Mouse (Mus musculus): ENCODE results near the gene Gm9747. TPM values are rescaled to one million over a fixed set of nuclear protein-coding genes. Genes with fewer than 3 reads are reported as not detected.
A peak's percentile ranks its signal among the peaks of the same experiment; 100 is the strongest.

The Gm9747 gene
- polyA plus RNA-seq, 1 experiment, result not detected

- Histone ChIP-seq H3K36me3 (ENCODE audit: control insufficient read depth, insufficient read depth, low read length) (peaks cover 2% of the 10 kb centered on the region; the same call in 1 of the 2 replicates), H3K27me3 (replicated peaks; ENCODE audit: control insufficient read depth, insufficient read depth, low read length) (no peaks in the 10 kb centered on the region), H3K4me3 (ENCODE audit: insufficient read depth, low read depth, low read length) (no peak overlapping the region), H3K27ac (ENCODE audit: insufficient read depth, low read depth, low read length) (no peak overlapping the region), H3K4me1 (ENCODE audit: control insufficient read depth, insufficient read depth, low read length) (no peaks in the 10 kb centered on the region; the same call in 1 of the 2 replicates)
- TF ChIP-seq CTCF (conservative IDR thresholded peaks at IDR 0.05; ENCODE audit: insufficient read depth, insufficient read length, low read depth, low read length) (no peak), POLR2A (IDR thresholded peaks at IDR 0.05; ENCODE audit: low read depth, low read length) (no peak)
- WGBS, result 88% methylated on average over 5 of the region's 5 CpGs
- DNase-seq, result no peak
These were observed 39.3 kb downstream of the Gm9747 start for GRCm38 (mm10) chr1:82272231-82272630.

GRCm38 (mm10) chr1:82273529-82273928, 40.6 kb downstream of the Gm9747 start:
- no peak for DNase-seq
- Histone ChIP-seq H3K27me3 (replicated peaks; ENCODE audit: control insufficient read depth, insufficient read depth, low read length) (no peaks in the 10 kb centered on the region), H3K36me3 (ENCODE audit: control insufficient read depth, insufficient read depth, low read length) (peaks cover 2% of the 10 kb centered on the region; the same call in 1 of the 2 replicates), H3K27ac (ENCODE audit: insufficient read depth, low read depth, low read length) (peak overlapping the region; percentile 16; the same call in 1 of the 2 replicates), H3K4me1 (ENCODE audit: control insufficient read depth, insufficient read depth, low read length) (no peaks in the 10 kb centered on the region; the same call in 1 of the 2 replicates), H3K4me3 (ENCODE audit: insufficient read depth, low read depth, low read length) (no peak overlapping the region)
- TF ChIP-seq POLR2A (IDR thresholded peaks at IDR 0.05; ENCODE audit: low read depth, low read length) (no peak), CTCF (conservative IDR thresholded peaks at IDR 0.05; ENCODE audit: insufficient read depth, insufficient read length, low read depth, low read length) (no peak)
- 48% methylated on average over 6 of the region's 6 CpGs for WGBS

- H3K27ac ChIP-seq (ENCODE audit: insufficient read depth, low read depth, low read length), result no peak overlapping the region
- DNase-seq, result no peak
- 37% methylated on average over 1 of the region's 1 CpGs for WGBS
- no peak overlapping the region for H3K4me3 ChIP-seq (ENCODE audit: insufficient read depth, low read depth, low read length)
- H3K4me1 ChIP-seq (ENCODE audit: control insufficient read depth, insufficient read depth, low read length), result no peaks in the 10 kb centered on the region; the same call in 1 of the 2 replicates
- H3K27me3 ChIP-seq (replicated peaks; ENCODE audit: control insufficient read depth, insufficient read depth, low read length), result no peaks in the 10 kb centered on the region
- peaks cover 2% of the 10 kb centered on the region; the same call in 1 of the 2 replicates for H3K36me3 ChIP-seq (ENCODE audit: control insufficient read depth, insufficient read depth, low read length)
- TF ChIP-seq CTCF (conservative IDR thresholded peaks at IDR 0.05; ENCODE audit: insufficient read depth, insufficient read length, low read depth, low read length), result no peak
- TF ChIP-seq POLR2A (IDR thresholded peaks at IDR 0.05; ENCODE audit: low read depth, low read length), result no peak
These were observed 41.4 kb downstream of the Gm9747 start for GRCm38 (mm10) chr1:82274361-82274760.

- no peak for DNase-seq
- peaks cover 2% of the 10 kb centered on the region; the same call in 1 of the 2 replicates for H3K36me3 ChIP-seq (ENCODE audit: control insufficient read depth, insufficient read depth, low read length)
- no peak overlapping the region for H3K27ac ChIP-seq (ENCODE audit: insufficient read depth, low read depth, low read length)
- 76% methylated on average over 1 of the region's 1 CpGs for WGBS
- H3K4me3 ChIP-seq (ENCODE audit: insufficient read depth, low read depth, low read length), result no peak overlapping the region
- H3K4me1 ChIP-seq (ENCODE audit: control insufficient read depth, insufficient read depth, low read length), result peaks cover 6% of the 10 kb centered on the region; the same call in 1 of the 2 replicates
- TF ChIP-seq CTCF (conservative IDR thresholded peaks at IDR 0.05; ENCODE audit: insufficient read depth, insufficient read length, low read depth, low read length), result no peak
- TF ChIP-seq POLR2A (IDR thresholded peaks at IDR 0.05; ENCODE audit: low read depth, low read length), result no peak
- H3K27me3 ChIP-seq (replicated peaks; ENCODE audit: control insufficient read depth, insufficient read depth, low read length), result no peaks in the 10 kb centered on the region
These were observed 46.9 kb downstream of the Gm9747 start for GRCm38 (mm10) chr1:82279768-82280167.

- WGBS, result 63% methylated on average over 6 of the region's 6 CpGs
- no peak for TF ChIP-seq CTCF (conservative IDR thresholded peaks at IDR 0.05; ENCODE audit: insufficient read depth, insufficient read length, low read depth, low read length)
- Histone ChIP-seq H3K4me1 (ENCODE audit: control insufficient read depth, insufficient read depth, low read length) (peaks cover 6% of the 10 kb centered on the region; the same call in 1 of the 2 replicates), H3K36me3 (ENCODE audit: control insufficient read depth, insufficient read depth, low read length) (no peaks in the 10 kb centered on the region), H3K27ac (ENCODE audit: insufficient read depth, low read depth, low read length) (peak overlapping the region; percentile 51), H3K4me3 (ENCODE audit: insufficient read depth, low read depth, low read length) (no peak overlapping the region), H3K27me3 (replicated peaks; ENCODE audit: control insufficient read depth, insufficient read depth, low read length) (no peaks in the 10 kb centered on the region)
- peak; percentile 12 for DNase-seq
These were observed 48.9 kb downstream of the Gm9747 start for GRCm38 (mm10) chr1:82281823-82282222.

GRCm38 (mm10) chr1:82282992-82283611, 50.2 kb downstream of the Gm9747 start:
- WGBS, result under 1% methylated on average over 35 of the region's 35 CpGs
- DNase-seq, result peak; percentile 92
- TF ChIP-seq CTCF (conservative IDR thresholded peaks at IDR 0.05; ENCODE audit: insufficient read depth, insufficient read length, low read depth, low read length) (no peak), POLR2A (IDR thresholded peaks at IDR 0.05; ENCODE audit: low read depth, low read length) (peak; percentile 48)
- H3K4me1 ChIP-seq (ENCODE audit: control insufficient read depth, insufficient read depth, low read length), result peaks cover 6% of the 10 kb centered on the region; the same call in 1 of the 2 replicates
- H3K27me3 ChIP-seq (replicated peaks; ENCODE audit: control insufficient read depth, insufficient read depth, low read length), result no peaks in the 10 kb centered on the region
- H3K36me3 ChIP-seq (ENCODE audit: control insufficient read depth, insufficient read depth, low read length), result no peaks in the 10 kb centered on the region
- H3K27ac ChIP-seq (ENCODE audit: insufficient read depth, low read depth, low read length), result peak overlapping the region; percentile 99
- peak overlapping the region; percentile 56 for H3K4me3 ChIP-seq (ENCODE audit: insufficient read depth, low read depth, low read length)

GRCm38 (mm10) chr1:82283901-82284301, 51.0 kb downstream of the Gm9747 start:
- H3K4me1 ChIP-seq (ENCODE audit: control insufficient read depth, insufficient read depth, low read length), result peaks cover 6% of the 10 kb centered on the region; the same call in 1 of the 2 replicates
- no peaks in the 10 kb centered on the region for H3K36me3 ChIP-seq (ENCODE audit: control insufficient read depth, insufficient read depth, low read length)
- H3K4me3 ChIP-seq (ENCODE audit: insufficient read depth, low read depth, low read length), result peak overlapping the region; percentile 44
- TF ChIP-seq POLR2A (IDR thresholded peaks at IDR 0.05; ENCODE audit: low read depth, low read length) (no peak), CTCF (conservative IDR thresholded peaks at IDR 0.05; ENCODE audit: insufficient read depth, insufficient read length, low read depth, low read length) (no peak)
- peak overlapping the region; percentile 99 for H3K27ac ChIP-seq (ENCODE audit: insufficient read depth, low read depth, low read length)
- DNase-seq, result peak; percentile 43
- 33% methylated on average over 1 of the region's 1 CpGs for WGBS
- no peaks in the 10 kb centered on the region for H3K27me3 ChIP-seq (replicated peaks; ENCODE audit: control insufficient read depth, insufficient read depth, low read length)

Measured in kidney, adult 2 months (tissue).